Mouse (Mus musculus) pancreas, adult 10 weeks (tissue): ENCODE data around the gene Gm4297. TPM values are rescaled to one million over a fixed set of nuclear protein-coding genes. Genes with fewer than 3 reads are reported as not detected.

ENCODE experiments used
- polyA plus RNA-seq: library from polyadenylated mRNA; stranded (reverse); fragments of 350-450 nt; fragmentation: Illumina TruSeq; extraction: RNeasy Lipid Tissue Mini Kit (QIAGEN cat#74804); gene quantifications from one replicate; pipeline ENCODE4 v1.2.3, GENCODE M21; 2015; ENCODE audit warnings: low read depth, low replicate concordance; ENCODE audit not compliant: insufficient read depth

Gm4297 gene
- not detected for polyA plus RNA-seq

DNA sequence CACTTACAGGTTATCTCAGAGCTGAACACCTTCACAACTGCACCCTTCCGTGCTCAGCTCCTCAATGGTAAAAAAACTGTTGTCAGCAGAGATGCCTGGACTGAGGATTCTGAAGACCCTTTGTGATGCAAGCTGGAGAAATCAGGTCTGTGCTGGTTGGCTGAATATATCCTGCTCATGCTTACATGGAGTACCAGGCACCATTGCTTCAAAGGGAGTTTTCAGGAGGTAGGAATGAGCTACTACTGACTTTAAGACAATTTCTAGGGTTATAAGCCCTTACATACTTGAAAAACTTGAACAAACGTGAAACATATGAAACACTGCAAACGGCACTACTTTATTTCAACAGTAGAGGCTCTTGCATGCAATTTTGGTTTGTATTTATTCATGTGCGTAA lies at the start of gene Gm4297:
Gene Gm4297, minus strand, starts transcription at position 101 of the 400 bp plus-strand sequence.

Other genes with a start within 250 kb of the Gm4297 start
- not detected for gene Gm5934, start 74.1 kb downstream of the Gm4297 start, polyA plus RNA-seq
- not detected for gene Gm5935, start 200.3 kb upstream of the Gm4297 start, polyA plus RNA-seq